Mouse (Mus musculus): ENCODE measurements around the gene Tmed10. TPM values are rescaled to one million over a fixed set of nuclear protein-coding genes. Genes with fewer than 3 reads are reported as not detected.

Tmed10 gene
- polyA plus RNA-seq, 1 experiment from 2014 or later = 225 TPM

- peaks cover 35% of the 10 kb centered on the region for H3K36me3 ChIP-seq
- no peak for ATAC-seq (ENCODE audit: low FRiP score, low read depth)
- no peak overlapping the region for H3K4me2 ChIP-seq (replicated peaks)
- no peaks in the 10 kb centered on the region for H3K9me3 ChIP-seq
- H3K27ac ChIP-seq (replicated peaks) = no peak overlapping the region
- 75% methylated on average over 7 of the region's 7 CpGs for WGBS
- peaks cover 10% of the 10 kb centered on the region; the same call in 1 of the 2 replicates for H3K4me1 ChIP-seq
- no peak overlapping the region for H3K4me3 ChIP-seq
- H3K27me3 ChIP-seq = no peaks in the 10 kb centered on the region
- H3K9ac ChIP-seq (replicated peaks) = no peak overlapping the region
These were observed 30.4 kb downstream of the Tmed10 start for GRCm38 (mm10) chr12:85344252-85344651.

- Histone ChIP-seq H3K36me3 (peaks cover 15% of the 10 kb centered on the region), H3K27me3 (no peaks in the 10 kb centered on the region), H3K9ac (replicated peaks) (no peak overlapping the region), H3K9me3 (no peaks in the 10 kb centered on the region), H3K4me3 (no peak overlapping the region), H3K27ac (replicated peaks) (no peak overlapping the region), H3K4me1 (peaks cover 19% of the 10 kb centered on the region), H3K4me2 (replicated peaks) (no peak overlapping the region)
- WGBS = 75% methylated on average over 4 of the region's 4 CpGs
- ATAC-seq (ENCODE audit: low FRiP score, low read depth) = no peak
These were observed 32.3 kb downstream of the Tmed10 start for GRCm38 (mm10) chr12:85342310-85342709.

GRCm38 (mm10) chr12:85341131-85341530, 33.5 kb downstream of the Tmed10 start:
- Histone ChIP-seq H3K4me1 (peaks cover 19% of the 10 kb centered on the region), H3K36me3 (peaks cover 18% of the 10 kb centered on the region), H3K4me2 (replicated peaks) (no peak overlapping the region), H3K27ac (replicated peaks) (0 out of 2 replicates have a peak overlapping the region, but pooled peaks have one; percentile 32), H3K9ac (replicated peaks) (no peak overlapping the region), H3K27me3 (no peaks in the 10 kb centered on the region), H3K4me3 (no peak overlapping the region), H3K9me3 (no peaks in the 10 kb centered on the region)
- ATAC-seq (ENCODE audit: low FRiP score, low read depth) = no peak
- 67% methylated on average over 1 of the region's 1 CpGs for WGBS

- 40% methylated on average over 3 of the region's 4 CpGs for WGBS
- ATAC-seq (ENCODE audit: low FRiP score, low read depth) = no peak
- no peaks in the 10 kb centered on the region for H3K27me3 ChIP-seq
- H3K9me3 ChIP-seq = no peaks in the 10 kb centered on the region
- peak overlapping the region; percentile 80 for H3K4me2 ChIP-seq (replicated peaks)
- H3K9ac ChIP-seq (replicated peaks) = no peak overlapping the region
- peak overlapping the region; percentile 97; the same call in 1 of the 2 replicates for H3K4me3 ChIP-seq
- peaks cover 23% of the 10 kb centered on the region for H3K36me3 ChIP-seq
- H3K27ac ChIP-seq (replicated peaks) = no peak overlapping the region
- H3K4me1 ChIP-seq = peaks cover 19% of the 10 kb centered on the region
These were observed 34.7 kb downstream of the Tmed10 start for GRCm38 (mm10) chr12:85339947-85340346.

GRCm38 (mm10) chr12:85339243-85339729, 35.4 kb downstream of the Tmed10 start, which contains the start of gene Nek9:
Gene Nek9, minus strand, starts transcription at chr12:85339362.
- peak; percentile 87 for ATAC-seq (ENCODE audit: low FRiP score, low read depth)
- H3K4me3 ChIP-seq = peak within 1 kb of the TSS; percentile 97
- no peaks in the 10 kb centered on the region for H3K27me3 ChIP-seq
- H3K4me1 ChIP-seq = peaks cover 19% of the 10 kb centered on the region
- under 1% methylated on average over 36 of the region's 36 CpGs for WGBS
- peak within 1 kb of the TSS; percentile 85 for H3K27ac ChIP-seq (replicated peaks)
- no peaks in the 10 kb centered on the region for H3K9me3 ChIP-seq
- H3K9ac ChIP-seq (replicated peaks) = peak within 1 kb of the TSS; percentile 93
- peak within 1 kb of the TSS; percentile 80 for H3K4me2 ChIP-seq (replicated peaks)
- H3K36me3 ChIP-seq = peaks cover 24% of the 10 kb centered on the region

GRCm38 (mm10) chr12:85338815-85339214, 35.8 kb downstream of the Tmed10 start:
- Histone ChIP-seq H3K27ac (replicated peaks) (peak overlapping the region; percentile 85), H3K9me3 (no peaks in the 10 kb centered on the region), H3K36me3 (peaks cover 26% of the 10 kb centered on the region), H3K4me2 (replicated peaks) (peak overlapping the region; percentile 80), H3K27me3 (no peaks in the 10 kb centered on the region), H3K4me3 (peak overlapping the region; percentile 97), H3K9ac (replicated peaks) (peak overlapping the region; percentile 93), H3K4me1 (peaks cover 19% of the 10 kb centered on the region)
- peak; percentile 74 for ATAC-seq (ENCODE audit: low FRiP score, low read depth)
- WGBS = under 1% methylated on average over 41 of the region's 42 CpGs

- Histone ChIP-seq H3K9me3 (no peaks in the 10 kb centered on the region), H3K36me3 (peaks cover 31% of the 10 kb centered on the region), H3K27ac (replicated peaks) (no peak overlapping the region), H3K4me2 (replicated peaks) (peak overlapping the region; percentile 80), H3K4me3 (peak overlapping the region; percentile 97; the same call in 1 of the 2 replicates), H3K4me1 (peaks cover 19% of the 10 kb centered on the region), H3K27me3 (no peaks in the 10 kb centered on the region), H3K9ac (replicated peaks) (0 out of 2 replicates have a peak overlapping the region, but pooled peaks have one; percentile 93)
- no peak for ATAC-seq (ENCODE audit: low FRiP score, low read depth)
- WGBS = 88% methylated on average over 6 of the region's 6 CpGs
These were observed 36.9 kb downstream of the Tmed10 start for GRCm38 (mm10) chr12:85337567-85338311.

- ATAC-seq (ENCODE audit: low FRiP score, low read depth) = no peak
- 94% methylated on average over 7 of the region's 7 CpGs for WGBS
- Histone ChIP-seq H3K9ac (replicated peaks) (no peak overlapping the region), H3K27me3 (no peaks in the 10 kb centered on the region), H3K36me3 (peaks cover 76% of the 10 kb centered on the region), H3K4me2 (replicated peaks) (no peak overlapping the region), H3K9me3 (no peaks in the 10 kb centered on the region), H3K4me1 (no peaks in the 10 kb centered on the region), H3K4me3 (no peak overlapping the region), H3K27ac (replicated peaks) (no peak overlapping the region)
These were observed 44.5 kb downstream of the Tmed10 start for GRCm38 (mm10) chr12:85330153-85330552.

GRCm38 (mm10) chr12:85308651-85309050, 66.0 kb downstream of the Tmed10 start:
- H3K4me1 ChIP-seq = no peaks in the 10 kb centered on the region
- no peaks in the 10 kb centered on the region for H3K9me3 ChIP-seq
- no peak overlapping the region for H3K4me2 ChIP-seq (replicated peaks)
- H3K36me3 ChIP-seq = peaks cover 94% of the 10 kb centered on the region
- H3K4me3 ChIP-seq = no peak overlapping the region
- no peak for ATAC-seq (ENCODE audit: low FRiP score, low read depth)
- no peak overlapping the region for H3K9ac ChIP-seq (replicated peaks)
- H3K27ac ChIP-seq (replicated peaks) = no peak overlapping the region
- H3K27me3 ChIP-seq = no peaks in the 10 kb centered on the region
- 75% methylated on average over 3 of the region's 3 CpGs for WGBS

- no peaks in the 10 kb centered on the region for H3K9me3 ChIP-seq
- 53% methylated on average over 16 of the region's 16 CpGs for WGBS
- peaks cover 94% of the 10 kb centered on the region for H3K36me3 ChIP-seq
- no peak overlapping the region for H3K4me2 ChIP-seq (replicated peaks)
- no peak overlapping the region for H3K4me3 ChIP-seq
- 0 out of 2 replicates have a peak, but pooled peaks have one; percentile 16 for ATAC-seq (ENCODE audit: low FRiP score, low read depth)
- H3K4me1 ChIP-seq = no peaks in the 10 kb centered on the region
- no peak overlapping the region for H3K9ac ChIP-seq (replicated peaks)
- no peak overlapping the region for H3K27ac ChIP-seq (replicated peaks)
- no peaks in the 10 kb centered on the region for H3K27me3 ChIP-seq
These were observed 69.3 kb downstream of the Tmed10 start for GRCm38 (mm10) chr12:85305247-85305892.

- no peaks in the 10 kb centered on the region for H3K4me1 ChIP-seq
- WGBS = 85% methylated on average over 4 of the region's 4 CpGs
- H3K27me3 ChIP-seq = no peaks in the 10 kb centered on the region
- no peak overlapping the region for H3K9ac ChIP-seq (replicated peaks)
- no peak overlapping the region for H3K4me3 ChIP-seq
- no peaks in the 10 kb centered on the region for H3K9me3 ChIP-seq
- no peak overlapping the region for H3K27ac ChIP-seq (replicated peaks)
- H3K4me2 ChIP-seq (replicated peaks) = no peak overlapping the region
- H3K36me3 ChIP-seq = peaks cover 95% of the 10 kb centered on the region
- ATAC-seq (ENCODE audit: low FRiP score, low read depth) = no peak
These were observed 69.9 kb downstream of the Tmed10 start for GRCm38 (mm10) chr12:85304725-85305124.

- ATAC-seq (ENCODE audit: low FRiP score, low read depth) = no peak
- WGBS = 81% methylated on average over 2 of the region's 2 CpGs
These were observed 71.4 kb downstream of the Tmed10 start for GRCm38 (mm10) chr12:85303256-85303655.

More at GRCm38 (mm10) chr12:85303256-85303655, 71.4 kb downstream of the Tmed10 start:
- no peaks in the 10 kb centered on the region for H3K27me3 ChIP-seq
- no peaks in the 10 kb centered on the region for H3K9me3 ChIP-seq
- no peak overlapping the region for H3K4me2 ChIP-seq (replicated peaks)
- no peak overlapping the region for H3K27ac ChIP-seq (replicated peaks)
- no peak overlapping the region for H3K9ac ChIP-seq (replicated peaks)
- no peaks in the 10 kb centered on the region for H3K4me1 ChIP-seq
- no peak overlapping the region for H3K4me3 ChIP-seq
- H3K36me3 ChIP-seq = peaks cover 88% of the 10 kb centered on the region

Data from midbrain, embryonic 12.5 days (tissue).